Mouse (Mus musculus) megakaryocyte, embryonic 14.5 days (primary cell): ENCODE measurements at regions not wholly inside any gene's neighbourhood (a gene's known extent, or its start where the extent isn't known, plus 50 kb on each side); places are given as distances from the start of the nearest gene placed in this dataset.

Source experiments
- FLI1 ChIP-seq: IDR thresholded peaks from 2 replicates; pipeline ENCODE4 v1.6.1; 2012; ENCODE audit warnings: low read length, inconsistent platforms, mixed read lengths
- GATA1 ChIP-seq: IDR thresholded peaks from 3 replicates; pipeline ENCODE4 v1.6.1; 2012; ENCODE audit warnings: mixed read lengths, low read length, inconsistent platforms, borderline replicate concordance

- TF ChIP-seq GATA1 (no peak), FLI1 (no peak)
Measured at GRCm38 (mm10) chr11:79849545-79849944, 112.6 kb downstream of the Utp6 start.
